Mouse (Mus musculus): ENCODE measurements around the gene Sec14l5.
"Not testable (repeated sequence)": the region's sequence is repeated elsewhere in the genome, so short reads cannot be mapped to it uniquely, and the experiment has no call there.

Sec14l5 gene

DNA sequence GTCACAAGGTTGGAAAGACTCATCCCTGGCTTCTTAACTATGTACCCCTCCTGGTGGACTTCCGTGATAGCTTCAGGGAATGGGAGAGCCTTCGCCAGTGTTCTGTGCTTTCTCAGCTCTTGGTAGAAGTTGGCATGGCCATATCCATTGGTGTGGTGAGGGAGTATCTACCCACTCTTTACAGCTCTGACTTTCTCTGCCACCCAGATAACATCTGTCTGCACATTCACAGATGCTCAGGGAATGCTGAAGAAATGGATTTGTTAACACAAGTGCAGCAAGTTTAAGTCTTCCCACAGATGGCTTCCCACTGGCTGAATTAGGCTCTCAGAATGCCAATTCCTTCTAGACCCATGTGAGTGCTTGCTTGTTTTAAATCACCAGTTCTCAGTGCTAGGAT lies 67.2 kb downstream of the Sec14l5 start:
- in situ Hi-C loops (cut with MboI): no loop called here

DNA sequence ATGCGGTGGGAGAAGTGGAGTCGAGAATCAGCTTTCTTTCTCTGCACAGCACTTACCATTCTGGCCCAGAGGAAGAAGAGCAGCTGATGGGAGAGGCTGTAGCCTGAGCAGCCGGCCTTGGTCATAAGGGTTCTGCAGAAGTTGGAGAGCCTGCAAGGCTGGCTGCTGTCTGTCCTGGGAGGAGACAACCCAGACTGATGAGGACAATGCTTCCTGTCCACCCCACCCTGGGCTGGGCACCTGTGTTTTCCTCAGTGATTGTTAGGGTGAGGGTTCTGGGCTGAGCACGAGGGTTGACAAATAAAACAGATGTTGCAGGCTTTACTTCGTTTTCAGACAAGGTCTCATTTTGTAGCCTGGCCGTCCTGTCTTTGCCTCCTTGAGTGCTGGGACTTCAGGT lies 69.8 kb downstream of the Sec14l5 start:
- in situ Hi-C loops (cut with MboI): no loop called here

DNA sequence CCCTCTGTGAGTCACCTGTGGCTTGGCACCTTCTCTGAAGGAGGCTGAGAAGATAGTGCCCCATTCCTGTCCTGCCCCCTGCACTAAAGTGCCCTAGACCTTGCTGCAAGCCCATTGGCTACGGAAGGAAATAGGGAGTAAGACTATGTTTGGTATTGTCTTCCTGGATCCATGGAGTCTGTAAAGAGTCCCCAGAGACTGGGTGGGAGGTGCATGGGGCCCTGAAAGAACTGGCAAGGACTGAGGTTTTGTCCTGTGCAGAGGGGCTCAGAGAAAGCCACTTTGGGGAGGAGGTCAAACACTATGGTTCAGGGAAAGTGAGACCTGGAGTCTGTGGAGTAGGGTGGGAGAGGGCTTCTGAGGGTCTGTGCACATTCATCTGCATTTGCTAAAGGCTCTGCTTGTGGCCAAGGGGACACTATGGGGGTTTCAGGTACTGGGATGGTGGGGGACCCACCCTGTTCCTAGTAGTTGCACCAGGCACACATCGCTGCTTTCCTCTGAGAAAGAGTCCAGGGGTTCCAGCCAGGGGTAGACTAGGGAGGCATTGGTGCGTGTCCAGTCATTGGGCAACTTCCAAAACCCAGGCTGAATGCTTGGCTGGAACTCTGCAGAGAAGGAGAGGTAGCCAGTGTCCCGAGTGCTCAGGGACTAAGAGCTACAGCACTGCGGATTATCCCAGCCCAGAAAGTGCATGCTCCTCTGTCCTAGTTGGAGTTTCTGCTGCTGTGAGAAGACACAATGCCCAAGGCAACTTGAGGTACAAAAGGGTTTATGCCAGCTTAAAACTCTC lies 70.6 kb downstream of the Sec14l5 start:
- in situ Hi-C loops (cut with MboI): no loop called here

DNA sequence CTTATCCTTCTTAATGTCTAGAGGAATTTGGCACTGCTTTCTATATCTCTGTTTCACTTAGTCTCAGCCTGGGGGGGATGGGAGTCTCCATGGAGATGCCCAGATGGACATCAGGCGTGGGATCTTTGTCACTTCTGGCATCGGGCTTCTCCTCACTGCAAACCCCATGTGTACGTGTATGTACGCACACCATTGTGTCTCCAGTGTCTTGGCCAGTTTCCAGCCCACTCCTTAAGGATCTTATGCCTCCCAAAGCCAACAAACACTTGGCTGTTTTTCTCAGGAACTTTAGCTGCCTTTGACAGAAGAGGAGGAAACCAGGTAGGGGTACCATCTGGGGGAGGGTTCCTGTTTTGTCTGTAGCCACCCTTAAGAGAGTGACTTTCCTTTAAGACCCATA lies 74.5 kb downstream of the Sec14l5 start:
- in situ Hi-C loops (cut with MboI): no loop called here

DNA sequence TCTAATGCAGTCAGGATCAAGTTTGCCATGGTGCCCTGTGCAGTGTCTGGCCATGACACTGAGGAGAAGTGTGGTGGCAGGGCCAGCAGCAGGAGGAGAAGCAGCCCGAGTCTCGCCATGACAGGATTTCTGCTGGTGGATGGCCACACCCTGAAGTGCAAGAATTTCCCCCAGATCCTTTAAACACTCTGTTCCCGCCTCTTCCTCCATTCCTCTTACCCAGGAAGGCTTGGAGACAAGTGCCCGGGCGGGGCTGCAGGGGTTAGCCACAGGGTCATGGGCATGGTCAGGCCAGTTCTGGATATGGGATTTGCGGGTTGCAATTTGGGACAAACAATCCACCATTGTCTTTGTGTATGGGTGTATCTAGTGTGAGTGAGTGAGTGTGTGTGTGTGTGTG lies 75.2 kb downstream of the Sec14l5 start, which contains the start of gene AU021092:
AU021092 (minus strand) TSS at position 160 of the 400 bp plus-strand sequence.
- in situ Hi-C loops (cut with MboI): no loop called here

DNA sequence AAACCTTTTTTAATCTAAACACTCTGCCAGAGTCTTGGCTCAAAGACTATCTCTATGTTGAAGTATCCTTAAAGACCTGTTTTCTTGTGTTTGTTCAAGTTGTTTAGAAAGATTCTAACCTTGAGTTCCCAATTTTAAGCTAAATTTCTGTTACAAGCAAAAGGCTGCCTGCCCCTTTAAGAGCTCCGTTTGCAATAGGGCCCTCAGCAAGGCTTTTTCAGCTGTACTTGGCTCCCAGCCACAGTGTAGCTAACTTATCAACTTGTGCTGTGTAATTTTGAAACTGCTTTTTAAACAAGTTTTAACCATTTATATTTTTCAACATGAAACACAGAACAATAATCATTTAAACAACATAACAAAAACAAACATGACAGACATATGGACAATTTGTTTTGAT lies 79.6 kb downstream of the Sec14l5 start:
- in situ Hi-C loops (cut with MboI): not testable (repeated sequence)

DNA sequence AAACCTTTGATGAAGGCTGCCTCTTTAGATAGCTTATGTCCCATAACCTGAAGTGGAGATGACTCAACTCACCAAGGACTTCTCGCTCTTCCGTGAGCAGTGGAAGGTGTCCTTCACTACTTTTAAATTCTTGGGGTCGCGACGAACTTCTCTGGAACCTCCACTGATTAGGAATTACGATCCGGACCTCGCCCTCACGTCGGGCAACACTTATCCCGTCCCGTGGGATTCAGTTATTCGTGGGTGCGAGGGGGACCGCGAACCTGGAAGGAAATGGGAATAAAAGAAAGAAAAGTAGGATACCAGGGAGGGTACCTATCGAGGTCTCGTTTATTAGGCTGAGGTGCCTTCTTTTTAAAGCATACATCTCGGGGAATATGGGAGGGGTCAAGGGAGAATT lies 80.6 kb downstream of the Sec14l5 start:
- in situ Hi-C loops (cut with MboI): not testable (repeated sequence)

DNA sequence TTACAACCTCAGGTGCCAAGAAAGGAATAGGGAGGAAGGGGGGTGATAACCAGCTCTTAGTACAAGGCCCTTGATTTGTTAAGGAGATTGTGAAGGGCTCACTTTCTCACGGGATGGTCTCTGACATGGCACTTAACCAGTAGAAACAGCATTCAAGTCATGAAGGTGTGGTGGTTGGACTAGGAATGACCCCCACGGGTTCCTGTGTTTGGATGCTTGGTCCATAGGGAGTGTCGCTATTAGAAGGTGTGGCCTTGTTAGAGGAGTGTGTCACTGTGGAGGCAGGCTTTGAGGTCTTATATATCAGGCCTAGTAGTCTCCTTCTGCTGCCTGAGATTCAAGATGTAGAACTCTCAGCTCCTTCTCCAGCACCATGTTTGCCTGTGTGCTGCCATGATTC lies 81.2 kb downstream of the Sec14l5 start:
- in situ Hi-C loops (cut with MboI): not testable (repeated sequence)

DNA sequence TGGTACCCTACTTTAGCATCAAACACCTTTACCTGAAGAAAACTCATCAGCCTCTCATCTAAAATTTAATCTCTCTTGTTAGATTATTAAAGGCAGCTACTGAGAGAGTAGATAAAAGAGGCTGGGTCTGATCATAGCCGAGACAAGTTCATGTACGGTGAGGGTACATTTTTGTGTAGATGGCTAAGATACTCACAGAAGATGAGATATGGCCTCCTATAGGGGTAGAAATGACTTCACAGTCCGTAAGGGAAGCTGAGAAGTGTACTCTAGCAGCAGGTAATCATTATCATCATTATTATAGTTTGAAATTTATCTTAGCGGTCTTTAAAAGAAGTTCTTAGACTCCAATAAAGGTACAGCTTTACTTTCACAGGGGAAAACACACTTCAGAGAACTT lies 86.1 kb downstream of the Sec14l5 start:
- in situ Hi-C loops (cut with MboI): no loop called here

DNA sequence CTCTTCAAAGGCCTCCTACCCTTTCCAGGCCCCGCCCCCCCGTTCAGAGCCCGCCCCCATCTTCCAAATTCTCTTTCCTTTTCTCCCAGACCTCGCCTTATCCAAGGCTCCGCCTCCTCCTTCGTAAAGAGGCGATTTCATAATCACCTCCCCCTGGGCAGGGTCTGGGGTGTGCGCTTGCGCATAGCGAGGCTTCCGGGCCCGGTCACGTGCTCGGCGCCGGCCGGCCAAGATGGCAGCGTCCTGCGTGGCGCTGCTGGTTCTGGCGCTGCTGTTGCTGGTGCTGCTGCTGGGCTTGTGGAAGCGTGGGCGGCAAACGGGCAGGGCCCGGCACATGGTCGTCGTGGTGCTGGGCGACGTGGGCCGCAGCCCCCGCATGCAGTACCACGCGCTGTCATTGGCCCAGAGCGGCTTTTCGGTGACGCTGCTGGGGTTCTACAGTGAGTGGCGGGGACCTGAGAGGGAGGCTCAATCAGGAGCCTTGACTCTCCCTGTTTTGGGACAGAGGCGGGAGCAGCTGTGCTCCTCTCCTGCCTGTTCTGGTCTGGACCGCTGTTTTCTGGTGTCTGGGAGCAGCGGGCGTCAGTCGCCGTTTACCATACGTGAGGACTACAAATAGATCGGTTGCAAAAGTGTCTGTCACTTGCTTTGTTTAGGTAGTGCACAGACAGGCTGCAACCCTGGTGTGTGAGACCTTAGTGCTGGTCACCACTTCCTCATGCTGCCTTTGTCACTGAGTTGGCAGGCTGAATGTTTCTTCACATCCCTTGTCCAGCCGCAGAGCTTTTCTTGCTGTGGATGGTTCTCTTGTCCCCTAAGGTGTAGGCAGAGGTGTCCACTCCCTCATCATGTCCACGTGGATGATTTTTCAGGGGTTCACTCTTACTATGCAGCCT lies 86.8 kb downstream of the Sec14l5 start, which contains the start of gene Alg1:
Alg1 (plus strand) TSS at position 204 of the 896 bp plus-strand sequence.
- in situ Hi-C loops (cut with MboI): no loop called here
